Mouse (Mus musculus): Measurements from ENCODE around the gene Npm3.

DNA sequence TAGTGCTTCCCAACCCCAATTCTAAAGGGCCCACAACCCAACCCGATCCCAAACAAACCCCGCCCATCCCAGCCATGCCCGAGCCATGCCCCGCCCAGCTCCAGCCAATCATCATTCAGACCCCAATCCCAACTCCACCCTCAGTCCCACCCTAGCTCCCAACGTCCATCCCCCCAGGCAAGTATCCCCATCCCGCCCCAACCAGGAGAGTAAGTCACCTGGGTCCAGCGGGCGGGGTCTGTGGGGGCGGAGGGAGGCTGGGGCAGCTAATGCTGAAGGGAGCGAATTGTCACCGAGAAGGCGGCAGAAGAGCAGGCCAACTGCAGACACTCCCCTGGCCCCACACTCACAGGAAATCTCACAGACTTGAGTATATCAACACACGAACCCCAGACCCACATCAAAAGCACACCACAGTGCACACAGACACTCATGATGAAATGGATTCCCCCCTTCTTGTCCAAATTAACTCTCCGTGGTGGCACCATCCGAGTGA lies 46.7 kb upstream of the Npm3 start:
- TF ChIP-seq GATA1 (IDR thresholded peaks at IDR 0.05; ENCODE audit: borderline replicate concordance, low read length) (no peak), FLI1 (IDR thresholded peaks at IDR 0.05; ENCODE audit: low read length) (no peak)

Data from megakaryocyte, embryonic 14.5 days (primary cell).